Mouse (Mus musculus): ENCODE results near the gene Capn9. TPM values are rescaled to one million over a fixed set of nuclear protein-coding genes. Genes with fewer than 3 reads are reported as not detected.

Capn9 gene
- total and polyA plus RNA-seq, 3 experiments = 0.10 TPM; not detected in 2

DNA sequence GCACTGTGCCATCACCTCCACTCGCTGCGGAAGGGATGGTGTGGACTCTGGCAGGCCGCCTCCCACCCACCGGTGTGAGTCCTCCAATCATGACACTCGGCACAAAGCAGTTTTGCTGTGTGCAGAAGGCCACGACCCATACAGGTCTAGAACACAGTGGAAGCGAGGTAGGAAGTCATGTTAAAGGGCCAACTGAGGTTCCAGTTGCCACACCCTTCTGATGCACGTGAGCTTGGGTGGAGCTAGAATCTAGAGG, 59.3 kb downstream of the Capn9 start:
- Histone ChIP-seq H3K36me3 (replicated peaks in 1 of 2; ENCODE audit: control insufficient read depth in 1 of 2, insufficient read depth in 1 of 2, low read length in 1 of 2) (peaks cover 3 to 45% of the 10 kb centered on the region in 2 experiments), H3K9me3 (replicated peaks; ENCODE audit: low read length) (no peaks in the 10 kb centered on the region), H3K9ac (ENCODE audit: insufficient read depth, low read depth) (no peak overlapping the region), H3K4me1 (ENCODE audit: control insufficient read depth in 1 of 2, insufficient read depth in 2 of 2) (peaks cover 3 to 9% of the 10 kb centered on the region in 2 experiments; a peak in 3 of 4 replicates), H3K27ac (ENCODE audit: insufficient read depth, low read depth) (no peak overlapping the region), H3K4me2 (ENCODE audit: insufficient read depth, low read depth, poor library complexity, severe bottlenecking) (no peak overlapping the region), H3K27me3 (replicated peaks) (peaks cover 2% of the 10 kb centered on the region), H3K79me2 (replicated peaks; ENCODE audit: control insufficient read depth, extremely low read depth, insufficient read depth, poor library complexity, severe bottlenecking) (no peaks in the 10 kb centered on the region), H3K4me3 (replicated peaks in 1 of 3; ENCODE audit: low read depth in 2 of 3, low read length in 2 of 3, poor library complexity in 1 of 3) (no peak overlapping the region)
- in situ Hi-C loops (cut with MboI; ENCODE audit: low pct_ligation_motif_present, low pct_unique_long_range_greater_than_20kb, low sequenced_read_pairs) = no loop called here
- no peak for DNase-seq (ENCODE audit: extremely low read depth)
- no peak for TF ChIP-seq MXI1 (IDR thresholded peaks at IDR 0.05; ENCODE audit: low read depth, low read length)
- no peak for TF ChIP-seq CTCF (conservative IDR thresholded peaks at IDR 0.05 in 1 of 2, IDR thresholded peaks at IDR 0.05 in 1 of 2; ENCODE audit: low read depth in 2 of 2, low read length in 2 of 2)
- TF ChIP-seq RAD21 (IDR thresholded peaks at IDR 0.05; ENCODE audit: low read depth, low read length) = no peak
- TF ChIP-seq TCF12 (IDR thresholded peaks at IDR 0.05; ENCODE audit: low read depth, low read length) = no peak
- no peak for TF ChIP-seq MEF2A (IDR thresholded peaks at IDR 0.05; ENCODE audit: borderline replicate concordance, low read depth, low read length)
- TF ChIP-seq MAX (IDR thresholded peaks at IDR 0.05; ENCODE audit: low read length) = no peak
- no peak for TF ChIP-seq BHLHE40 (IDR thresholded peaks at IDR 0.05; ENCODE audit: low read depth, low read length)
- no peak for TF ChIP-seq E2F4 (IDR thresholded peaks at IDR 0.05; ENCODE audit: insufficient replicate concordance, low read depth, low read length)
- TF ChIP-seq MAZ (IDR thresholded peaks at IDR 0.05; ENCODE audit: low read depth, low read length) = no peak
- TF ChIP-seq ZMIZ1 (IDR thresholded peaks at IDR 0.05; ENCODE audit: low read depth, low read length) = no peak
- TF ChIP-seq IRF4 (IDR thresholded peaks at IDR 0.05; ENCODE audit: low read depth, low read length) = no peak
- dilution Hi-C loops (cut with MboI; ENCODE audit: extremely low pct_ligation_motif_present, extremely low pct_unique_long_range_greater_than_20kb, low sequenced_read_pairs) = no loop called here

DNA sequence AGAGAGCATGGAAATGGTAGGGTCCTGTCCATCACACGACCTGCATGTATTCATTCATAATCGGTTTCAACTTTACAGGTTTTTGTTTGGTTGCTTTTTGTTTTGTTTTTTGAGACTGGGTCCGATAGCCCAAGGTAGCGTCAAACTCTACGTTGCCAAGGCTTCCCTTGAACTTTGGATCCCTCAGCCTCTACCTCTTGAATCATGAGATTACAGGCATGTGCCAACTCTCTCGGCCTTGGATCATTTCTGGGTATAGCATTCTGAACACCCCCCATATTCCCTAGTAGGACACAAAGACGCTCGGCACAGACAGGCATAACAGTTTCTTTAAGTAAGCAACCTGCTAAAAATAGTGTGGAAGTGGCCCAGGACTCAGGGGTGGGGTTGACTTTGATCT, 65.7 kb downstream of the Capn9 start:
- no peak for DNase-seq (ENCODE audit: extremely low read depth)
- Histone ChIP-seq H3K9me3 (replicated peaks; ENCODE audit: low read length) (no peaks in the 10 kb centered on the region), H3K79me2 (replicated peaks; ENCODE audit: control insufficient read depth, extremely low read depth, insufficient read depth, poor library complexity, severe bottlenecking) (no peaks in the 10 kb centered on the region), H3K4me3 (replicated peaks in 1 of 3; ENCODE audit: low read depth in 2 of 3, low read length in 2 of 3, poor library complexity in 1 of 3) (no peak overlapping the region), H3K27ac (ENCODE audit: insufficient read depth, low read depth) (no peak overlapping the region), H3K4me1 (ENCODE audit: control insufficient read depth in 1 of 2, insufficient read depth in 2 of 2) (0 out of 4 replicates have a peak, but pooled peaks cover 0 to 5% of the 10 kb centered on the region in 2 experiments), H3K27me3 (replicated peaks) (no peaks in the 10 kb centered on the region), H3K9ac (ENCODE audit: insufficient read depth, low read depth) (no peak overlapping the region), H3K4me2 (ENCODE audit: insufficient read depth, low read depth, poor library complexity, severe bottlenecking) (no peak overlapping the region), H3K36me3 (replicated peaks in 1 of 2; ENCODE audit: control insufficient read depth in 1 of 2, insufficient read depth in 1 of 2, low read length in 1 of 2) (peaks cover 3 to 47% of the 10 kb centered on the region in 2 experiments)
- dilution Hi-C loops (cut with MboI; ENCODE audit: extremely low pct_ligation_motif_present, extremely low pct_unique_long_range_greater_than_20kb, low sequenced_read_pairs) (no loop called here), in situ Hi-C loops (cut with MboI; ENCODE audit: low pct_ligation_motif_present, low pct_unique_long_range_greater_than_20kb, low sequenced_read_pairs) (no loop called here)
- TF ChIP-seq POLR2A (IDR thresholded peaks at IDR 0.05; ENCODE audit: low read depth, low read length) (no peak), MEF2A (IDR thresholded peaks at IDR 0.05; ENCODE audit: borderline replicate concordance, low read depth, low read length) (no peak), PAX5 (IDR thresholded peaks at IDR 0.05; ENCODE audit: low read length) (no peak), BHLHE40 (IDR thresholded peaks at IDR 0.05; ENCODE audit: low read depth, low read length) (no peak), KAT2A (IDR thresholded peaks at IDR 0.05; ENCODE audit: insufficient replicate concordance, low read length) (no peak), POLR2AphosphoS2 (IDR thresholded peaks at IDR 0.05; ENCODE audit: low read depth, low read length) (no peak), ZNF384 (IDR thresholded peaks at IDR 0.05; ENCODE audit: low read depth, low read length) (no peak), TBP (conservative IDR thresholded peaks at IDR 0.05; ENCODE audit: low read depth, low read length) (no peak), ELF1 (IDR thresholded peaks at IDR 0.05; ENCODE audit: low read depth, low read length) (no peak), ZC3H11A (IDR thresholded peaks at IDR 0.05; ENCODE audit: low read depth, low read length) (no peak)

Data from CH12.LX (cell line).